Mouse (Mus musculus) liver, embryonic 14.5 days (tissue): ENCODE data around the gene Pld6. TPM values are rescaled to one million over a fixed set of nuclear protein-coding genes. Genes with fewer than 3 reads are reported as not detected.

Experiments used
- ATAC-seq: fragments of 200-750 bp; cut with Nextera tagmentation; 2 replicates; pipeline ENCODE4 v1.8.0; 2017; ENCODE audit warnings: moderate number of reproducible peaks, mild to moderate bottlenecking, moderate library complexity; ENCODE audit not compliant: insufficient read depth
- DNase-seq, 3 experiments: peaks; one replicate each; pipeline ENCODE4 v3.0.0-alpha.2; 2012 to 2013; ENCODE audit warnings: low read depth in 3 of 3, low spot score in 3 of 3
- H3K27ac ChIP-seq: fragments of 300-500 bp; sonication (generic); 2 replicates; pipeline ENCODE4 v1.5.1; 2014; ENCODE audit warnings: moderate library complexity, mild to moderate bottlenecking, control low read depth, inconsistent platforms
- H3K27me3 ChIP-seq: fragments of 300-500 bp; sonication (generic); 2 replicates; pipeline ENCODE4 v1.6.1; 2014; ENCODE audit warnings: mild to moderate bottlenecking, low read length, moderate library complexity; ENCODE audit not compliant: control insufficient read depth, insufficient read depth
- H3K36me3 ChIP-seq: fragments of 300-500 bp; sonication (generic); replicated peaks from 2 replicates; pipeline ENCODE4 v1.6.1; 2014; ENCODE audit warnings: low read depth; ENCODE audit not compliant: control insufficient read depth, insufficient read depth
- H3K4me1 ChIP-seq, 2 experiments: fragments of 200-500 bp in 1 of 2; fragments of 300-500 bp in 1 of 2; sonication (generic) in 1 of 2; replicated peaks; 2 replicates each; pipeline ENCODE4 v1.6.1; 2012 to 2014; ENCODE audit warnings: antibody characterized with exemption in 1 of 2, inconsistent platforms in 1 of 2, low read length in 1 of 2; ENCODE audit not compliant: control insufficient read depth in 2 of 2, insufficient read depth in 2 of 2
- H3K4me2 ChIP-seq: fragments of 300-500 bp; sonication (generic); 2 replicates; pipeline ENCODE4 v1.6.1; 2014; ENCODE audit warnings: low read depth, mild to moderate bottlenecking, control low read depth, moderate library complexity
- H3K4me3 ChIP-seq, 2 experiments: fragments of 200-500 bp in 1 of 2; fragments of 300-500 bp in 1 of 2; sonication (generic) in 1 of 2; 2 replicates each; pipeline ENCODE4 v1.5.1; 2012 to 2014; ENCODE audit warnings: low read depth in 2 of 2, low read length in 2 of 2, mild to moderate bottlenecking in 2 of 2, control low read depth in 1 of 2, inconsistent platforms in 1 of 2, moderate library complexity in 1 of 2; ENCODE audit not compliant: insufficient read depth in 1 of 2
- H3K9ac ChIP-seq: fragments of 300-500 bp; sonication (generic); replicated peaks from 2 replicates; pipeline ENCODE4 v1.6.1; 2014; ENCODE audit warnings: mild to moderate bottlenecking, control low read depth, moderate library complexity
- H3K9me3 ChIP-seq: fragments of 300-500 bp; sonication (generic); 2 replicates; pipeline ENCODE4 v1.6.1; 2016; ENCODE audit warnings: low read length, mixed read lengths; ENCODE audit not compliant: control insufficient read depth
- CTCF ChIP-seq: IDR thresholded peaks from 2 replicates; pipeline ENCODE4 v1.5.1; 2016; ENCODE audit warnings: antibody characterized with exemption, low read depth, control low read depth
- EP300 ChIP-seq: IDR thresholded peaks from 2 replicates; pipeline ENCODE4 v1.6.1; 2016; ENCODE audit warnings: antibody characterized with exemption, low read depth
- WGBS: fragments of 180-500 bp; shearing (Covaris S2); extraction: QIAGEN DNeasy Blood & Tissue Kit; methylation state at CpG from one replicate; pipeline ENCODE4 v1.1.7; 2014; ENCODE audit not compliant: insufficient replicate concordance; 5-methylcytosine and 5-hydroxymethylcytosine counted together
- polyA plus RNA-seq, 2 experiments: library from polyadenylated mRNA; depleted of rRNA in 1 of 2; stranded (reverse) in 1 of 2; unstranded in 1 of 2; fragments of >200 nt; fragmentation: Nextera tagmentation in 1 of 2; extraction: Ambion mirVana in 1 of 2; gene quantifications; 2 replicates each; pipeline versions ENCODE4 v1.2.1 to v1.2.3; 2012 to 2014

Pld6 gene
- polyA plus RNA-seq, 2 experiments = 0.50 to 1.9 TPM

- WGBS = under 1% methylated on average over 15 of the region's 15 CpGs
- peaks cover 12% of the 10 kb centered on the region in 2 experiments for H3K4me1 ChIP-seq
- H3K4me2 ChIP-seq = peak overlapping the region; percentile 89
- ATAC-seq (peak; percentile 51), DNase-seq (peak; percentile 55 to 70 (median 55))
- peak overlapping the region; percentile 72 to 73 for H3K4me3 ChIP-seq
- peaks cover 7% of the 10 kb centered on the region for H3K36me3 ChIP-seq
- TF ChIP-seq EP300 (no peak), CTCF (no peak)
- H3K9ac ChIP-seq = peak overlapping the region; percentile 96
- no peaks in the 10 kb centered on the region for H3K27me3 ChIP-seq
- H3K27ac ChIP-seq = peak overlapping the region; percentile 87
- H3K9me3 ChIP-seq = no peaks in the 10 kb centered on the region
Measured at GRCm38 (mm10) chr11:59809071-59809669, 21.7 kb upstream of the Pld6 start.

GRCm38 (mm10) chr11:59808170-59808960 lies 20.9 kb upstream of the Pld6 start:
- ATAC-seq (no peak), DNase-seq (no peak)
- no peaks in the 10 kb centered on the region for H3K27me3 ChIP-seq
- peak overlapping the region; percentile 87 for H3K27ac ChIP-seq
- peak overlapping the region; percentile 96 for H3K9ac ChIP-seq
- peak overlapping the region; percentile 72 to 73 for H3K4me3 ChIP-seq
- H3K4me2 ChIP-seq = peak overlapping the region; percentile 89
- TF ChIP-seq EP300 (no peak), CTCF (no peak)
- peaks cover 12% of the 10 kb centered on the region in 2 experiments for H3K4me1 ChIP-seq
- WGBS = 62% methylated on average over 14 of the region's 14 CpGs
- H3K36me3 ChIP-seq = peaks cover 7% of the 10 kb centered on the region
- no peaks in the 10 kb centered on the region for H3K9me3 ChIP-seq

GRCm38 (mm10) chr11:59805656-59806055 lies 18.2 kb upstream of the Pld6 start:
- Histone ChIP-seq H3K4me3 (no peak overlapping the region), H3K27ac (no peak overlapping the region), H3K4me2 (no peak overlapping the region), H3K9ac (no peak overlapping the region), H3K27me3 (no peaks in the 10 kb centered on the region), H3K9me3 (no peaks in the 10 kb centered on the region), H3K4me1 (peaks cover 7 to 10% of the 10 kb centered on the region in 2 experiments), H3K36me3 (peaks cover 15% of the 10 kb centered on the region)
- WGBS = 91% methylated on average over 2 of the region's 2 CpGs
- DNase-seq (no peak), ATAC-seq (no peak)
- TF ChIP-seq EP300 (no peak), CTCF (no peak)

- no peaks in the 10 kb centered on the region for H3K27me3 ChIP-seq
- H3K4me2 ChIP-seq = no peak overlapping the region
- no peak overlapping the region for H3K4me3 ChIP-seq
- DNase-seq (no peak), ATAC-seq (no peak)
- H3K36me3 ChIP-seq = peaks cover 15% of the 10 kb centered on the region
- H3K9ac ChIP-seq = no peak overlapping the region
- TF ChIP-seq EP300 (no peak), CTCF (no peak)
- H3K9me3 ChIP-seq = no peaks in the 10 kb centered on the region
- WGBS = 63% methylated on average over 1 of the region's 1 CpGs
- no peak overlapping the region for H3K27ac ChIP-seq
- peaks cover 7% of the 10 kb centered on the region in 2 experiments for H3K4me1 ChIP-seq
Measured at GRCm38 (mm10) chr11:59805256-59805655, 17.8 kb upstream of the Pld6 start.

GRCm38 (mm10) chr11:59804409-59805110 lies 17.1 kb upstream of the Pld6 start:
- ATAC-seq (no peak), DNase-seq (no peak)
- peaks cover 15% of the 10 kb centered on the region for H3K36me3 ChIP-seq
- no peak overlapping the region for H3K27ac ChIP-seq
- H3K9me3 ChIP-seq = no peaks in the 10 kb centered on the region
- no peak overlapping the region for H3K9ac ChIP-seq
- TF ChIP-seq CTCF = no peak
- no peak for TF ChIP-seq EP300
- no peak overlapping the region for H3K4me2 ChIP-seq
- no peaks in the 10 kb centered on the region for H3K27me3 ChIP-seq
- no peak overlapping the region for H3K4me3 ChIP-seq
- peaks cover 7% of the 10 kb centered on the region in 2 experiments for H3K4me1 ChIP-seq
- 87% methylated on average over 22 of the region's 22 CpGs for WGBS
